ENCODE assay signal across 12 mouse cellular contexts in the genomic region with DNA sequence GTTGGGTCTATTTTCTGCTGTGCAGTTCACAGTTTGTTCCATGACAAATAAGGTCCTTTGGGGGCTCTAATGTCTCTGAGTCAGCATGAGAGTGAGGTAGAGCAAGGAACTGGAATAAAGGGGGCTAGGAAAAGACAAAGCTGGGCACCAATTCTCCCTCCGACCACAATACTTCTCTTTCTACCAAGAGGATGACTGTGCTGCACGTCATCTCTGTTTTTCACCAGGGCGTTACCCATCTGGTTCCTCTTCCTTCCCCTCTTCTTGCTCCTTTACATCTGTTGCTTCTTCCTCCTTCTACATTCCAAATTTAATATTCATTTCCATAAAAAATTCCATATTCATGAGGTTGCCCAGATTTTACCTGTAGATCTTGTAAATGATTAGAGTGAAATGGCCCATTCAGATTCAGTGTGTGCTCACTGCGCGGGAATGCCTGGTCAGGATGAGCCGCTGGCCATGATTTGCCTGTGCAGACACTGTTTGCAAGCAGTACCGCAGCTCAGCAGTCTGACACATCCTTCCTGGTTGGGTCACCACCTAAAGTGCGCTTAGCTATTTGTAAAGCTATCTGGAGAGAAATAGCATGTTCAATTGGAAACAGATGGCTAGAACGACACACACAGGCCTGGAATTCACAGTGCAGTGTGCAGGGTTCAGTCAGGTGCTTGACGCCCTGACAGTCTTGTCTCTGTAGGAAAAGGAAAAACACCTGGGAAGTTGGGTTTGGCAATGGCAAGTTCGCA.
A peak's percentile ranks its signal among the peaks of the same experiment; 100 is the strongest.
DNase-seq lines count a peak whose midpoint lies in the region; ATAC-seq lines count a peak whose summit lies in the region.
"Had no signal": no experiment of that assay in that cellular context is flagged by ENCODE, and none has a peak within 500 bp of the region (broad histone marks: within the 10 kb centered on the region; RNA-seq: fewer than 3 reads in every experiment).

No protein-coding gene starts in this region.

- 87% methylated on average over 11 of the region's 11 CpGs for WGBS in neural tube, embryonic 15.5 days
- 42% methylated on average over 11 of the region's 11 CpGs for WGBS in limb, embryonic 11.5 days
- WGBS in liver, embryonic 11.5 days = 55% methylated on average over 11 of the region's 11 CpGs

- no peak overlapping the region for H3K27ac ChIP-seq in neural tube, embryonic 15.5 days (replicated peaks)
- H3K27ac ChIP-seq in limb, embryonic 11.5 days (replicated peaks; ENCODE audit: low read depth, low read length) = no peak overlapping the region
- H3K27ac ChIP-seq in liver, embryonic 11.5 days (ENCODE audit: low read depth, low read length) = no peak overlapping the region
- H3K27ac ChIP-seq: liver, embryonic 12.5 days had no signal

- H3K27me3 ChIP-seq in neural tube, embryonic 15.5 days (replicated peaks) = no peaks in the 10 kb centered on the region
- no peaks in the 10 kb centered on the region for H3K27me3 ChIP-seq in limb, embryonic 11.5 days (ENCODE audit: control insufficient read depth, insufficient read depth, low read length)
- H3K27me3 ChIP-seq in liver, embryonic 11.5 days (replicated peaks; ENCODE audit: control insufficient read depth, insufficient read depth, low read length) = no peaks in the 10 kb centered on the region
- H3K27me3 ChIP-seq: liver, embryonic 12.5 days had no signal

- H3K36me3 ChIP-seq in neural tube, embryonic 15.5 days = no peaks in the 10 kb centered on the region
- H3K36me3 ChIP-seq in limb, embryonic 11.5 days (ENCODE audit: control insufficient read depth, insufficient read depth, low read length) = no peaks in the 10 kb centered on the region
- no peaks in the 10 kb centered on the region for H3K36me3 ChIP-seq in liver, embryonic 11.5 days (ENCODE audit: control insufficient read depth, insufficient read depth, low read length)
- H3K36me3 ChIP-seq: liver, embryonic 12.5 days had no signal

- H3K9me3 ChIP-seq in neural tube, embryonic 15.5 days (replicated peaks) = no peaks in the 10 kb centered on the region
- H3K9me3 ChIP-seq in limb, embryonic 11.5 days (ENCODE audit: control insufficient read depth, low read length) = no peaks in the 10 kb centered on the region
- no peaks in the 10 kb centered on the region for H3K9me3 ChIP-seq in liver, embryonic 11.5 days (ENCODE audit: control insufficient read depth, low read length)

- no peak overlapping the region for H3K9ac ChIP-seq in neural tube, embryonic 15.5 days (replicated peaks)
- no peak overlapping the region for H3K9ac ChIP-seq in limb, embryonic 11.5 days (ENCODE audit: low read length)
- H3K9ac ChIP-seq in liver, embryonic 11.5 days (ENCODE audit: low read depth, low read length) = no peak overlapping the region
- H3K9ac ChIP-seq: liver, embryonic 12.5 days had no signal

- no peaks in the 10 kb centered on the region for H3K4me1 ChIP-seq in neural tube, embryonic 15.5 days
- H3K4me1 ChIP-seq in limb, embryonic 11.5 days (ENCODE audit: control insufficient read depth, insufficient read depth, low read length) = 0 out of 2 replicates have a peak, but pooled peaks cover 5% of the 10 kb centered on the region
- H3K4me1 ChIP-seq in liver, embryonic 11.5 days (replicated peaks; ENCODE audit: control insufficient read depth, insufficient read depth, low read length) = no peaks in the 10 kb centered on the region
- H3K4me1 ChIP-seq: liver, embryonic 12.5 days had no signal

- H3K4me2 ChIP-seq in neural tube, embryonic 15.5 days = no peak overlapping the region
- no peak overlapping the region for H3K4me2 ChIP-seq in limb, embryonic 11.5 days (ENCODE audit: low read depth, severe bottlenecking)
- no peak overlapping the region for H3K4me2 ChIP-seq in liver, embryonic 11.5 days
- H3K4me2 ChIP-seq: liver, embryonic 12.5 days had no signal

- peak; percentile 17 for DNase-seq in neural tube, embryonic 10.5 days (ENCODE audit: extremely low spot score, low spot score)
- peak; percentile 69 for DNase-seq in embryo, embryonic 11 days
- peak; percentile 50 for DNase-seq in limb, embryonic 11.5 days (ENCODE audit: low spot score)
- peak; percentile 30 for DNase-seq in skeletal muscle tissue, adult 2 months (ENCODE audit: low read depth, low spot score)
- DNase-seq in liver, embryonic 11.5 days (ENCODE audit: low spot score) = no peak
- DNase-seq in MN1 (ENCODE audit: low spot score) = no peak
- DNase-seq: cerebellum, adult 11-12 months; kidney, adult 8-10 months; right cerebral cortex, postnatal 14 days had no signal

- ATAC-seq in neural tube, embryonic 15.5 days (ENCODE audit: low FRiP score) = no peak
- peak; percentile 82; the same call in 1 of the 2 replicates for ATAC-seq in limb, embryonic 11.5 days (ENCODE audit: insufficient number of reproducible peaks, low FRiP score, low TSS enrichment, low read depth)
- ATAC-seq in liver, embryonic 11.5 days (replicated peaks; ENCODE audit: low FRiP score) = no peak
- ATAC-seq: liver, embryonic 12.5 days had no signal

- no peak overlapping the region for H3K4me3 ChIP-seq in neural tube, embryonic 15.5 days (replicated peaks)
- no peak overlapping the region for H3K4me3 ChIP-seq in limb, embryonic 11.5 days (ENCODE audit: low read depth, low read length)
- no peak overlapping the region for H3K4me3 ChIP-seq in liver, embryonic 11.5 days (ENCODE audit: low read depth, low read length)
- H3K4me3 ChIP-seq: erythroblast, embryonic 14.5 days; liver, embryonic 12.5 days had no signal

Comparison
In these comparisons a context has a peak if more than half of its experiments do, and no peak if none do; other contexts are left out.
1. DNase-seq: peak in neural tube, embryonic 10.5 days (single experiment), embryo, embryonic 11 days (single experiment), limb, embryonic 11.5 days (single experiment) and skeletal muscle tissue, adult 2 months (single experiment); none in liver, embryonic 11.5 days (single experiment) and MN1 (single experiment).